Mouse (Mus musculus) thymus, postnatal 25 days (tissue): Measurements from ENCODE around the gene Golph3.

Experiments used
- DNase-seq: peaks from one replicate; pipeline ENCODE4 v3.0.0; 2022

Golph3 gene

GRCm38 (mm10) chr15:12319889-12320288, 1.4 kb upstream of the Golph3 start:
- no peak for DNase-seq

- DNase-seq, result no peak
Observed at GRCm38 (mm10) chr15:12320441-12321090, 684 bp upstream of the Golph3 start.

GRCm38 (mm10) chr15:12321788-12322621, 755 bp downstream of the Golph3 start, which contains the start of gene 1810049J17Rik:
Gene 1810049J17Rik, minus strand, starts transcription at chr15:12321899.
- DNase-seq, result peak; percentile 60

- DNase-seq, result no peak
Observed at GRCm38 (mm10) chr15:12322676-12323402, 1.6 kb downstream of the Golph3 start.

GRCm38 (mm10) chr15:12324326-12324725, 3.1 kb downstream of the Golph3 start:
- no peak for DNase-seq

GRCm38 (mm10) chr15:12330389-12330788, 9.1 kb downstream of the Golph3 start:
- DNase-seq, result no peak

GRCm38 (mm10) chr15:12330892-12331291, 9.6 kb downstream of the Golph3 start:
- no peak for DNase-seq

- no peak for DNase-seq
Observed at GRCm38 (mm10) chr15:12331300-12331699, 10.1 kb downstream of the Golph3 start.

GRCm38 (mm10) chr15:12334381-12334780, 13.1 kb downstream of the Golph3 start:
- no peak for DNase-seq

GRCm38 (mm10) chr15:12337030-12337778, 16.0 kb downstream of the Golph3 start:
- no peak for DNase-seq

- no peak for DNase-seq
Observed at GRCm38 (mm10) chr15:12337779-12338137, 16.5 kb downstream of the Golph3 start.

GRCm38 (mm10) chr15:12340536-12341400, 19.5 kb downstream of the Golph3 start:
- DNase-seq, result no peak

GRCm38 (mm10) chr15:12341401-12341758, 20.1 kb downstream of the Golph3 start:
- no peak for DNase-seq

- DNase-seq, result no peak
Observed at GRCm38 (mm10) chr15:12346916-12347315, 25.7 kb downstream of the Golph3 start.

- no peak for DNase-seq
Observed at GRCm38 (mm10) chr15:12348950-12349349, 27.7 kb downstream of the Golph3 start.

- no peak for DNase-seq
Observed at GRCm38 (mm10) chr15:12349840-12350239, 28.6 kb downstream of the Golph3 start.

GRCm38 (mm10) chr15:12351470-12351869, 30.2 kb downstream of the Golph3 start:
- DNase-seq, result no peak

GRCm38 (mm10) chr15:12354281-12354810, 33.1 kb downstream of the Golph3 start:
- DNase-seq, result no peak

GRCm38 (mm10) chr15:12355261-12355660, 34.0 kb downstream of the Golph3 start:
- no peak for DNase-seq

GRCm38 (mm10) chr15:12355907-12356306, 34.7 kb downstream of the Golph3 start:
- DNase-seq, result no peak

GRCm38 (mm10) chr15:12357459-12357858, 36.2 kb downstream of the Golph3 start:
- no peak for DNase-seq

GRCm38 (mm10) chr15:12358384-12358783, 37.1 kb downstream of the Golph3 start:
- DNase-seq, result no peak
